Mouse (Mus musculus) midbrain, embryonic 15.5 days (tissue): ENCODE data around the gene Cdkn2aip. TPM values are rescaled to one million over a fixed set of nuclear protein-coding genes. Genes with fewer than 3 reads are reported as not detected.
A peak's percentile ranks its signal among the peaks of the same experiment; 100 is the strongest.

ENCODE experiments used
- ATAC-seq: fragments of 200-750 bp; cut with Nextera tagmentation; replicated peaks from 2 replicates; pipeline ENCODE4 v1.8.0; 2017; ENCODE audit warnings: moderate TSS enrichment
- H3K27ac ChIP-seq: fragments of 300-500 bp; sonication (generic); 2 replicates; pipeline ENCODE4 v1.5.1; 2015; ENCODE audit warnings: mild to moderate bottlenecking, inconsistent platforms
- H3K27me3 ChIP-seq: fragments of 300-500 bp; sonication (generic); replicated peaks from 2 replicates; pipeline ENCODE4 v1.6.1; 2015; ENCODE audit warnings: inconsistent platforms
- H3K36me3 ChIP-seq: fragments of 300-500 bp; sonication (generic); replicated peaks from 2 replicates; pipeline ENCODE4 v1.6.1; 2015; ENCODE audit warnings: inconsistent platforms
- H3K4me1 ChIP-seq: fragments of 300-500 bp; sonication (generic); 2 replicates; pipeline ENCODE4 v1.6.1; 2015; ENCODE audit warnings: inconsistent platforms
- H3K4me2 ChIP-seq: fragments of 300-500 bp; sonication (generic); 2 replicates; pipeline ENCODE4 v1.6.1; 2015; ENCODE audit warnings: inconsistent platforms, mild to moderate bottlenecking, moderate library complexity
- H3K4me3 ChIP-seq: fragments of 300-500 bp; sonication (generic); 2 replicates; pipeline ENCODE4 v1.5.1; 2015; ENCODE audit warnings: mild to moderate bottlenecking, inconsistent platforms
- H3K9ac ChIP-seq: fragments of 300-500 bp; sonication (generic); 2 replicates; pipeline ENCODE4 v1.6.1; 2015; ENCODE audit warnings: mild to moderate bottlenecking, inconsistent platforms
- H3K9me3 ChIP-seq: fragments of 300-500 bp; sonication (generic); 2 replicates; pipeline ENCODE4 v1.6.1; 2016; ENCODE audit warnings: inconsistent platforms
- WGBS: fragments of 180-500 bp; shearing (Covaris S2); methylation state at CpG from one replicate; pipeline ENCODE4 v1.1.7; 2015; ENCODE audit warnings: mixed read lengths; 5-methylcytosine and 5-hydroxymethylcytosine counted together
- polyA plus RNA-seq: library from polyadenylated mRNA; unstranded; fragments of >200 nt; fragmentation: Nextera tagmentation; extraction: Ambion mirVana; gene quantifications from 2 replicates; pipeline ENCODE4 v1.2.1, GENCODE M21; 2015

The Cdkn2aip gene
- polyA plus RNA-seq, 1 experiment from 2014 or later: 35.1 TPM

DNA sequence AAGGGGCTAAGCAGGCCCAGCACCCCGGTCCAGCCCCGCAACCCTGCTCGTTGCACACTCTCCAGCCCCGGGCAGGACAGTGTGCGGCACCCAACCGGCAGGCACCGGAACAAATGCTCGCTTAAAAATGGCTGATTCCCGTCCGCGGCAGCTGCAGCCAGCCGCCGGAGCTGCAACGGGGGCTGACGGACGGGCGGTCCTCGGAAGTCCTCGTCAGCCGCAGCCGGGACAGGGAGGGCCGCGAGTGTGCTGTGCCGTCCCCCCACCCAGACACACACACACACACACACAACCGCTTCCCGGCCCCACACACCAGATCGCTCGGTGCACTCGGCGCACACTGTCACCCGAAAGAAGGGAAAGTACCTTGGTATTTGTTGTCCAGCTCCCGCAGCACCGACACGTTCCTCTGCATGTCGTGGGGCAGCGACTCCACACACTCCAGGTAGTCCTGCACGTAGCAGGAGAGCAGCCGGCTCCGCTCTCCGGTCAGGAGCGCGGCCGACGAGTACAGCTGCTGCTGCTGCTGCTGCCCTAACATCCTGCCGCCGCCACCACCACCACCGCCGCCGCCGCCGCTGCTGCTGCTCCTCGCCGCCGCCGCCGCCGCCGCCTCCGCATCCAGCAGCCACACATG lies 39.5 kb downstream of the Cdkn2aip start:
- Histone ChIP-seq H3K27me3 (no peaks in the 10 kb centered on the region), H3K9ac (peak overlapping the region; percentile 79), H3K36me3 (no peaks in the 10 kb centered on the region), H3K4me3 (peak overlapping the region; percentile 94), H3K4me2 (peak overlapping the region; percentile 54), H3K27ac (peak overlapping the region; percentile 94), H3K4me1 (peaks cover 13% of the 10 kb centered on the region), H3K9me3 (no peaks in the 10 kb centered on the region)
- WGBS: 0% methylated on average over 47 of the region's 59 CpGs
- ATAC-seq: peak; percentile 51

DNA sequence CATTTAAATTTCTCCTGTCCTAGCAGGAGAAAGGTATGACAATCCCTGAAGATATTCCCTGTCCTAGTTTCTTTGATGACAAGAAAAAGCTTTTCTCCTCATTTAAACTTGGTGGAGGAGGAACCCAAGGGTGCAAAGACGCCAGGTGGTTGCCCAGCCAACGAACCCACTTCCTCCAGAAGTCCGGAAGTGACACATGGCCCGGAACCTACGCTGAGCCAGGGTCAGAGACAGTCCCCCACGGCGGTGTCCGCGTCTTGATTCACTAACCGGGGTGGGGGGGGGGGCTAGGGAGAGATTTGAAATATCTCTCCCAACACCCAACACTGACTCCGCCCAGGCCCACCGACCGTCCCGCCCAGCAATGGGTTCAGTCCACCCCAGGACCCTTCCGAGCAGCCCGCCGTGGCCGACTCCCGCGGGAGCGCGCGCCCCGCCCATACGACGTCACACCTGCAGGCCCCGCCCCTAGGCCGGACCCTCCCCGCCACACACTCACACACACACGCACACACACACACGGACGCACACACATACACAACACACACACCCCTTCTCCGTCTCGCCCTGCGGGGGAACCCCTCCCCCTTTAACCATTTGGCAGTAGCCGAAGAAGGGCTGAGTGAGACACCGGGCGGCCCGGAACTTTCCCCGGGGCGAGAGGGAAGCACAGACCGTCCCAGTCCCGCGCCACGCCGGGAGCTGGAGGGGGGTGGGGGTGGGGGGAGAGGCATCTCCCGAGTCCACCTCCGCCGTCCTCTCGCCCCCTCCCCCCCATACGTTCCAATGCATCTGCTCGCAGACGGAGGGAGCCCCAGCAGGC lies 40.2 kb downstream of the Cdkn2aip start:
- WGBS: under 1% methylated on average over 50 of the region's 53 CpGs
- Histone ChIP-seq H3K4me3 (peak overlapping the region; percentile 94), H3K27ac (peak overlapping the region; percentile 94), H3K36me3 (no peaks in the 10 kb centered on the region), H3K27me3 (no peaks in the 10 kb centered on the region), H3K9me3 (no peaks in the 10 kb centered on the region), H3K9ac (peak overlapping the region; percentile 79), H3K4me2 (peak overlapping the region; percentile 54), H3K4me1 (peaks cover 13% of the 10 kb centered on the region)
- ATAC-seq: peak; percentile 62

DNA sequence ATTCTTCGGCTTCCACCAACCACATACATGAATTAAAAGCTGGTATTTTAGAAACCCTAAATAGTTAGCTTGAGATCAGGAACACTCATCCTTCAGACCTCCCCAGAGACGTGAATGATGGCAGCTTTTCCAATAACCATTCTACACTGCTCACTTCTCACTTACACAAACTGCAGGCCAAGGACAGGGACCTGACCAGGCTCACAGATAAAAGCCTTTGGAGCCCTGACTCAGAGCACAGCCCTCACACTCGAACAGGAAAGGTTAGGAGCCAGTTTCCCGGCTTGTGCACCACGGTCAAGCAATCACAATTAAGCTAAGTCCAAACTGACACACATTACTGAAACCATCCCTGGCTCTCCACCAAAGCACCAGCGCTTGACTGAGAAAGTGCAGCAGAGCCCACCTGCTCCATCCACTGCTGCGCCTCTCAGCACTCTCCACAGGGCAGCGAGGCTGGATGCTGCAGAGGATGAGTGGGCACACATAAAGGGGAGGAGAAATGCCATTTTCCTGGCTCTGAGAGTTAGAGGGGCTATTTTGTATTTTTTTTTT lies 49.4 kb downstream of the Cdkn2aip start:
- Histone ChIP-seq H3K4me1 (no peaks in the 10 kb centered on the region), H3K27ac (no peak overlapping the region), H3K27me3 (no peaks in the 10 kb centered on the region), H3K36me3 (no peaks in the 10 kb centered on the region), H3K4me3 (no peak overlapping the region), H3K4me2 (no peak overlapping the region), H3K9ac (no peak overlapping the region), H3K9me3 (no peaks in the 10 kb centered on the region)
- no peak for ATAC-seq
- WGBS: 83% methylated on average over 8 of the region's 8 CpGs

DNA sequence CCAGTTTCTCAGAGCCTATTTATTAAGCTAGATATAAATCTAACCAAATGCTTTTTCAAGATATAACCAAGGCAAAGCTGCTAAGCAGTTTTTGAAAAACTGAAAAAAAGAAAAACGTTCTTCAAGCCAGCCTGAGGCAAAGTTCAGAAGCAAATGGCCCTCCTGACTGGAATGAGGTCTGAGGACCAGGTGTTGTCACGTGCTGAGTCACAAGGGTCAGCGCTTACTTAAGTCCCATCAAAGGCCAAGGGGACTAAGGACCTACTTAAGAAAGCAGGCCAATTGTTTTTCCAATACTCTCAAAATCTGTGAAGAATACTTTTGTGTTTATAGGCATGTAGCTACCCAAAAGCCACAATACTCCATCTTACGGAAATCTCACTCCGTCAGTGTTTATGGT lies 50.5 kb downstream of the Cdkn2aip start:
- Histone ChIP-seq H3K4me2 (no peak overlapping the region), H3K36me3 (no peaks in the 10 kb centered on the region), H3K9me3 (no peaks in the 10 kb centered on the region), H3K27me3 (no peaks in the 10 kb centered on the region), H3K27ac (no peak overlapping the region), H3K4me3 (no peak overlapping the region), H3K9ac (no peak overlapping the region), H3K4me1 (no peaks in the 10 kb centered on the region)
- 90% methylated on average over 5 of the region's 5 CpGs for WGBS
- ATAC-seq: no peak

DNA sequence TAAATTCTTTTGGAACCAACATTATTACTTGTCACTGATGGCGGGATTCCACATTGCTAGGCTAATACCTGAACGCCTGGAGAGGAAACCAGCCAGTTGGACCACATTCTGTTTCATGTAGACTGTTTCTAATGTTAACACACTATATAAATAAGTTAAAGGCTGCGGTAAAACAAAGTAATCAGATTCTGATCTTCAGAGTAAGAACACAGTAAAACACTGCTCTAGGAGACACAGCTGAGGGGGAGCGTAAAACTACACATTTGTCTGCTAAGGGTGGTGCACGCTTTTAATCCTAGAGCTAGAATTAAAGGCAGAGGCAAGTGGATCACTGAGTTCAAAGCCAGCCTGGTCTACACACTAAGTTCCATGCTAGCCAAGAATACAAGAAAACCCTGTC lies 51.0 kb downstream of the Cdkn2aip start:
- Histone ChIP-seq H3K27me3 (no peaks in the 10 kb centered on the region), H3K36me3 (no peaks in the 10 kb centered on the region), H3K27ac (no peak overlapping the region), H3K9ac (no peak overlapping the region), H3K9me3 (no peaks in the 10 kb centered on the region), H3K4me2 (no peak overlapping the region), H3K4me3 (no peak overlapping the region), H3K4me1 (no peaks in the 10 kb centered on the region)
- no peak for ATAC-seq
- WGBS: 95% methylated on average over 5 of the region's 5 CpGs

DNA sequence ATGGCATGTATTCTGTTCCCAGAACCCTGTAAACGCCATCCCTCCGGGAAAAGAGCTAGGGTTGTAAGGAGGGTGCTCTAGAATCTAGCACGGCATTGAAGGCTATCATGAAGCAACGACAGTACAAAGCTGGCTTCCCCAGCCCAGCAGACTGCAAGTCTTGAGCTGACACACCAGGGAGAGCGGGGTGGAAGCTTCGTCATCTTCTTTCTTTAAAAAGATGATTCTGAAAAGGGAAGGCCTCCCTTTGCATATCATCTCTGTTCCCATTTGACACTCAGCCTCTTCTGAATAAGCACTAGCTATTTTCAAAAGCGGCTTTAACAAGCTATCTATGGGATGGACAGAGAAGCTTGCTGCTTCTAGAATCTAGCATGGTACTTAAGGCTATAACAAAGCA lies 53.3 kb downstream of the Cdkn2aip start:
- Histone ChIP-seq H3K36me3 (no peaks in the 10 kb centered on the region), H3K27ac (no peak overlapping the region), H3K4me3 (no peak overlapping the region), H3K4me2 (no peak overlapping the region), H3K9ac (no peak overlapping the region), H3K4me1 (no peaks in the 10 kb centered on the region), H3K27me3 (no peaks in the 10 kb centered on the region), H3K9me3 (no peaks in the 10 kb centered on the region)
- no peak for ATAC-seq
- WGBS: 89% methylated on average over 7 of the region's 7 CpGs

DNA sequence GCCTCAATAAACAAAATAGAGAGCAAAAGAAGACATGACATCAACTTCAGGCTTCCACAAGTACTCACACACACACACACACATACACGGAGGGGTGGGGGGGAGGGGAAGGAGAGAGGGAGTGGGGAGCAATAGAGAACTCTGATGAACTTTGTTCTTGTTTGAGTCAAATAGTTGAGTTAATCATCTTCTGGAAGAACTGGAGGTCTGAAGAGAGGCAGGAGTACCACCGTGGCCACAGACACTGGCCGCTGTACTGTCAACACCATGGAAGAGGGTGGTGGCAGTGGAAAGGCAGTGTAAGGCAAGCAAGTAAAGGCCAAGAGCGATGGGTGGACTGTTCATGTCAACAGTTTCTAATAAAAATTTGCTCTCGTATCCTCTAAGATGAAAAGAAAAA lies 54.3 kb downstream of the Cdkn2aip start:
- 89% methylated on average over 5 of the region's 5 CpGs for WGBS
- Histone ChIP-seq H3K27me3 (no peaks in the 10 kb centered on the region), H3K4me1 (no peaks in the 10 kb centered on the region), H3K36me3 (no peaks in the 10 kb centered on the region), H3K9ac (no peak overlapping the region), H3K4me3 (no peak overlapping the region), H3K4me2 (no peak overlapping the region), H3K9me3 (no peaks in the 10 kb centered on the region), H3K27ac (no peak overlapping the region)
- ATAC-seq: no peak

Other genes with a start within 250 kb of the Cdkn2aip start
- 40.6 and 42.9 TPM in 2 replicates for gene Trappc11, start 180.5 kb downstream of the Cdkn2aip start, polyA plus RNA-seq
- 30.4 and 31.4 TPM in 2 replicates for gene Rwdd4a, start 180.3 kb downstream of the Cdkn2aip start, polyA plus RNA-seq
- 6.1 and 6.2 TPM in 2 replicates for gene Ing2, start 38.4 kb downstream of the Cdkn2aip start, polyA plus RNA-seq
- not detected in 2 replicates for gene Cldn24, start 108.2 kb upstream of the Cdkn2aip start, polyA plus RNA-seq
- not detected in 2 replicates for gene Cldn22, start 110.5 kb upstream of the Cdkn2aip start, polyA plus RNA-seq